Mouse (Mus musculus) embryo, embryonic 10 days (tissue): ENCODE measurements around the gene Atp6v1g3.
A peak's percentile ranks its signal among the peaks of the same experiment; 100 is the strongest.

Source experiments
- DNase-seq: peaks from one replicate; pipeline ENCODE4 v3.0.0-alpha.2; 2015; ENCODE audit warnings: low spot score

The Atp6v1g3 gene

GRCm38 (mm10) chr1:138289455-138290425, 16.2 kb downstream of the Atp6v1g3 start:
- no peak for DNase-seq

GRCm38 (mm10) chr1:138291463-138291862, 17.9 kb downstream of the Atp6v1g3 start:
- no peak for DNase-seq

DNA sequence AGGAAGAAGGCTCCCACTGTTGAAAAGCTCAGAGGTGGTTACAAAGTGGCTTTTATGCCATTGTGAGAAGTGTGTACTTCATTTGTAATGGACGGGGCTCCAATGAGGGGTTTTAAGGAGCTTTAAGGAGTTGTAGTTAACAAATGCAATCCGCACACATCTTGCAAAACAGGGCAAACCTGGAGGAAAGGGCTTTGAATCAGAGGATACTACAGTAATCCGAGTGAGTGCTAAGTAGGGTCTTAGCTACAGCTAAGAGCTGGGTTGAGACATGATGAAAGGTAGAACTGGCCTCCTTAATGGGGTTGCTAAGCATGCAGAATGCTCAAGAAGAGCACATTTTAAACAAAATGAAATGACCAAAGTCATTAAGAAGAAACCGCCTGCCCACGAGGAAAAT, 20.9 kb downstream of the Atp6v1g3 start:
- no peak for DNase-seq

DNA sequence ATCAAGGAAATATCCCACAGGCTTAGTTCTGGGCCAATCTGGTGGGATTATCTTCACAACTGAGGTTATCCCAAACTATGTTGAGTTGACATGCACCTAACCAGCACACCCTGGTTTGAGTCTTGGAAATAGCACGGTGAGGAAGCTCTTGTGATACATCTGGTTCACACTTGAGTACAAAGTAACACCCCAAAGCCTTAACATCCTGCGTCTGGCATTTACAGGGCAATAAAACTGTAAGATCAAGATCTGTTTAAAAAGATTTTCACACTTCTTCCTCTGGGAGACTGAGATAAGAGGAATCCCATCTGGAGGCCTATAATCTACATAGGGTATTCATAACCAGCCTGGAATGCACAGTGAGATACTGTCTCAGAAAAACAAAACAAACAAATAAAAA, 24.6 kb downstream of the Atp6v1g3 start:
- no peak for DNase-seq

GRCm38 (mm10) chr1:138299576-138299975, 26.0 kb downstream of the Atp6v1g3 start:
- no peak for DNase-seq

DNA sequence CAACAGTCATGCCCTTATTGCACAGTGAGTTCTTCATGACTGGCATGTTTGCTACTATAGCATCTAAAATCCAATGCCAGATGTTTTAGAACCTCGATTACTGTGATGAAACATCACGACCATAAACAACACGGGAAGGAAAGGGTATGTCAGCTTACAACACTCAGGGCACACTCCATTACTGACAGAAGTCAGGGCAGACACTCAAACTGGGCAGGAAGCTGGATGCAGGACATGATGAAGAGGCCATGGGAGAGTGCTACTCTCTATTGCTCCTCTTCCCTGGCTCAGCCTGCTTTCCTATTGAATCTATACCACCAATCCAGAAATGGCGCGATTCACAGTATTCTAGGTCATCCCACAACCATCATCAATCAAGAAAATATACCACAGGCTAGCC, 28.4 kb downstream of the Atp6v1g3 start:
- DNase-seq: no peak

DNA sequence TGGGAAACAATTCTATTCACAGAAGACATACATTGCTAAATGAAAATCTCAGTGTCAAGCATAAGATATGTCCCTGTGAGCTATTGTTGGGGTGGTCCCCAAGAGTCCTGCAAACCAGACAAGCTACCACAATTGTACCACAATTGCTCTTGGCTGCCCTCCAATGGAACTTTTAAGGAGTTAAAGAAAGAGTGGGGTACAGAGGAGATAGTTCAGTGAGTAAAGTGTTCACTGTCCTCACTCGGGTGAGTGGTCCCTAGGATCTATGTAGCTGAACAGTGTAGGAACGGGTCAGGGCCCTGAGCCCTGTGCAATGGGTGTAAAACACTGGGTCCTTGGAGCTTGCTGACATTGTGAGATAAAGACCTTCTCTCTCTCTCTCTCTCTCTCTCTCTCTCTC, 29.2 kb downstream of the Atp6v1g3 start:
- DNase-seq: no peak

DNA sequence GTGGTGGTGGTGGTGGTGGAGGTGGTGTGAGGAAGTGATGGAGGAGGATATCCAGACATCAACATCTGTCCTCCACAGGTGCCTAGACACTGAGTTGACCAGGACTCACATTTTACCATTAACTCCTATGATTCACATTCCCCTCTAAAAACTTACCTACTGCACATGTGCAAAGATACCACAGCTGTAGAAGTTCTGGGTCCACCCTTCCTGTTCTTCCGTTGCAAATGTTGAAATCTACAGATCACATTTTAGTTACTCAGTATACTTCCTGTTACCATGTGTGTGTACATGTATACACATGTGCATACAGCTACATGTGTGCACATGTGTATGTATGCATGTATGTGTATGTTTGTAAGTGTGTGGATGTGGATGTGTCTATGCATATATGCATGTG, 29.8 kb downstream of the Atp6v1g3 start:
- DNase-seq: no peak

DNA sequence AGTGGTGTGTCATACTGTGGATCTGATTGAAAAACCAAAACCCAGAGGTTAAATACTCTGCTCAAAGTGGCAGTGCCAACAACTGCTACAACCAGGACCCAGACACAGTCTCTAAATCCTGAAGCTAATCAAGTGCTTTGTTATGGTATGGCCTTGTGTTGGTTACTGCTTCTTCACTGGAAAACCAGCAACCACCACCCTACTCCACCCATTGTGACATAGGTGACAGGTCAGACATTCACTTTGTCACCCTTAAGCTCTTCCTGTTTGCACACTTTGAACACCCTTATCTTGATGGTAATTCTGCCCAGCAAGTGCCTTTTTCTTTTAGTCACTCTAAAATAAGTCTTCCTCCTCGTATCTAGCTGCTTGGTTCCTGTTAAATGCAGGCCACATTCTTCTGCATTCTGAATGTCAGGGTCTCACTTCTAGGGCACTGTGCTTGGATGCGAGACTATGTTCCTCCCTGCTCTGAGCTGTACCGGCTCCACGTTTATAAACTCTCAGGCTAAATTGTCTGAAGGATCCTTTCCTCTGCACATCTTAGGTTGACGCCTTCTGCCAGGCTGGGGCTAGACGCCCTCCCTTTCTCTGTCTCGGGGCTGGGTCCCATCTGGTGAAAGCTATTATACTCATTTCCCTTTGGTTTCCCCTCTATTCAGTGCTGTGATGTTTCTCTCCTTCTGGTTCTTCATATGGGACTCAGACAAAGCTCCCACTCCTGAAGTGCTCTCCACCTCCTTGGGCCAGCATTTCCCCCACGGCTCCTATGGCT, 30.8 kb downstream of the Atp6v1g3 start:
- DNase-seq: no peak

GRCm38 (mm10) chr1:138322657-138323056, 49.1 kb downstream of the Atp6v1g3 start:
- no peak for DNase-seq

- no peak for DNase-seq
These were observed 49.6 kb downstream of the Atp6v1g3 start for GRCm38 (mm10) chr1:138323076-138323630.

GRCm38 (mm10) chr1:138326091-138326490, 52.6 kb downstream of the Atp6v1g3 start:
- DNase-seq: peak; percentile 48

GRCm38 (mm10) chr1:138326566-138326965, 53.0 kb downstream of the Atp6v1g3 start:
- DNase-seq: peak; percentile 10

GRCm38 (mm10) chr1:138327466-138328245, 54.1 kb downstream of the Atp6v1g3 start:
- DNase-seq: no peak

DNA sequence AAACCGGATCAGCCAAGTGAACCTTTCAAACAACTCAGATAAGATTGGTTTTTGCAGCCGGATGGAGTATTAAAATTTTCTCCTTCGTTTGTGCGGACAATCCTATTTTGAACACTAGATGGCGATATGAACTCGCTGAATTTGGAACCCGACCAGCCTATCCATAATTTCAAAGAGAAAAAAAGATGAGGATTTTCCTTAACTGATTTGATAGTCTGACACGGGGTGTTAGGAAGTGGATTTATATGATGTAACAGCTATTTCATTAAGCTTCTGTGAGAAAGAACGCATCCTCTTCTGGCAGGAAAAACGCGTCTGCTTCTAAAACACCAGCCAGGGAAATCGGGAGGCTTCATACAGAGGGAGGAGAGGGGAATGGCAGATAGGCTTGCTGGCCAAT, 54.8 kb downstream of the Atp6v1g3 start:
- peak; percentile 55 for DNase-seq

DNA sequence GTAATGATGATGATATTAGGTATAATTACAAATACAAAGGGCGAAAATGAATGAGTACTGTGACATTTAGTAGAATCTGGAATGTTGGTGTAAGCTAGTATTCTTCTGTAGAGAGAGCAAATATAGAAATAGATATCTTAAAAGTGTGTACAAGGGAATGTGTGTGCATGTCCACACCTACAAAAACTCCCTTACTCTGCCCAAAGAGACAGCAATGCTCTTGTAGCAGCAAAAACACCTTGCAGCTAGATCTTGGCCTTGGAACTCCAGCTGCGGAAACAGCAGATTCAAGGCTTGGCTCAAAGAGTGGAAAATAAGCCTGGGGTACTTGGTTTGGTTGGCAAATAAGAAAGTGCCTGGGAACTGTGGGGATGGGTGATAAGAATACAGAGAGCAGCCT, 57.0 kb downstream of the Atp6v1g3 start:
- DNase-seq: no peak

DNA sequence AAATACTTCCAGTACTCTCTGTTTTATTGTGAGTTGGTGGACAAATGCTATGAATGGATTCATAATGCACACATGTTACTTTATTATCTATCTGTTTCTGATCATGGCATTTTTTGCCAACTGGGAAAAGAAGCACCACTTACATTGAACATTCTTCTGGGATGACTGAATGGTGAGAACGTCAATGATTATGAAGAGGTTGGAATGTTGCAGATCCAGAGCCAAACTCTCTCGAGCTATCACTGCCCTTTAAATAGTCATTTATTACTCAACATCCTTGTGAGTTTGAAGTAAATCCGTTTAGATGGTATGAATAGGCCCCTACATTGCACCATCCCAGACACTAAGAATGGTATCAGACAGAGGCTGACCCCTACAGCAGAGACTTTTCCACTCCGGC, 58.1 kb downstream of the Atp6v1g3 start:
- DNase-seq: no peak

GRCm38 (mm10) chr1:138334701-138335100, 61.2 kb downstream of the Atp6v1g3 start:
- no peak for DNase-seq

- no peak for DNase-seq
These were observed 63.9 kb downstream of the Atp6v1g3 start for GRCm38 (mm10) chr1:138337417-138337816.
